Mouse (Mus musculus): ENCODE data around the gene Gm15107.
"Not testable (repeated sequence)": the region's sequence is repeated elsewhere in the genome, so short reads cannot be mapped to it uniquely, and the experiment has no call there.

The Gm15107 gene

GRCm38 (mm10) chrX:148180424-148180823 is at the start of gene Gm15107:
TSS of gene Gm15107 (plus strand) at chrX:148180724.
- not testable (repeated sequence) for DNase-seq

Measured in kidney, postnatal 25 days (tissue).